Mouse (Mus musculus) heart, embryonic 12.5 days (tissue): ENCODE results near the gene Optn. TPM values are rescaled to one million over a fixed set of nuclear protein-coding genes. Genes with fewer than 3 reads are reported as not detected.

Experiments
- ATAC-seq: fragments of 200-750 bp; cut with Nextera tagmentation; 2 replicates; pipeline ENCODE4 v1.8.0; 2017; ENCODE audit warnings: moderate TSS enrichment, moderate library complexity; ENCODE audit not compliant: insufficient number of reproducible peaks, low FRiP score
- H3K27ac ChIP-seq: fragments of 300-500 bp; sonication (generic); 2 replicates; pipeline ENCODE4 v1.5.1; 2016; ENCODE audit warnings: mild to moderate bottlenecking, moderate library complexity; ENCODE audit not compliant: poor library complexity, severe bottlenecking
- H3K27me3 ChIP-seq: fragments of 300-500 bp; sonication (generic); replicated peaks from 2 replicates; pipeline ENCODE4 v1.6.1; 2016; ENCODE audit warnings: mild to moderate bottlenecking, moderate library complexity
- H3K36me3 ChIP-seq: fragments of 300-500 bp; sonication (generic); 2 replicates; pipeline ENCODE4 v1.6.1; 2016; ENCODE audit warnings: mild to moderate bottlenecking, moderate library complexity
- H3K4me1 ChIP-seq: fragments of 300-500 bp; sonication (generic); replicated peaks from 2 replicates; pipeline ENCODE4 v1.6.1; 2016; ENCODE audit warnings: mild to moderate bottlenecking
- H3K4me2 ChIP-seq: fragments of 300-500 bp; sonication (generic); 2 replicates; pipeline ENCODE4 v1.6.1; 2016; ENCODE audit warnings: mild to moderate bottlenecking, moderate library complexity
- H3K4me3 ChIP-seq: fragments of 300-500 bp; sonication (generic); 2 replicates; pipeline ENCODE4 v1.5.1; 2016; ENCODE audit warnings: mild to moderate bottlenecking
- H3K9ac ChIP-seq: fragments of 300-500 bp; sonication (generic); 2 replicates; pipeline ENCODE4 v1.6.1; 2016; ENCODE audit warnings: mild to moderate bottlenecking, moderate library complexity
- H3K9me3 ChIP-seq: fragments of 300-500 bp; sonication (generic); replicated peaks from 2 replicates; pipeline ENCODE4 v1.6.1; 2016; ENCODE audit warnings: mild to moderate bottlenecking, moderate library complexity
- WGBS: fragments of 180-500 bp; shearing (Covaris S2); methylation state at CpG from one replicate; pipeline ENCODE4 v1.1.7; 2016; 5-methylcytosine and 5-hydroxymethylcytosine counted together
- polyA plus RNA-seq: library from polyadenylated mRNA; unstranded; fragments of >200 nt; fragmentation: Nextera tagmentation; extraction: Ambion mirVana; gene quantifications from 2 replicates; pipeline ENCODE4 v1.2.1, GENCODE M21; 2016

Optn gene
- polyA plus RNA-seq, 1 experiment from 2014 or later, result 17.5 TPM

DNA sequence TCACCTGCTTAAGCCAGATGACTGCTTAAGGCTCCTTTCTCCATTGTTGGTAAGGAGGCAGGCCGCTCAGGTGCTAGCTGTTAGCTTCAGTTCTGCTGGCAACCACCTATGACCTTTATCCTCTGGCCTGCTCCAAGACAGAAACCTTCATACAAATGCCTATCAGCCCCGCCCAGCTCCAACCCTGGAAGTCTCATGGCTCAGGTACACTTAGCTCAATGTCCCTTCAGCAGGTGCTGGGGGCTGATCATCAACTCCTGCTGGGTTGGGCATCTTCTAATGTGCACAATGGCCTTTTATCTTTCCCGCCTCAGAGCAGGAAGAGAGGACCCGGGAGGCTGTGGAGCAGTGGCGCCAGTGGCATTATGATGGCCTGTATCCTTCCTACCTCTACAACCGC, 78.9 kb downstream of the Optn start:
- 71% methylated on average over 6 of the region's 6 CpGs for WGBS
- no peak for ATAC-seq

DNA sequence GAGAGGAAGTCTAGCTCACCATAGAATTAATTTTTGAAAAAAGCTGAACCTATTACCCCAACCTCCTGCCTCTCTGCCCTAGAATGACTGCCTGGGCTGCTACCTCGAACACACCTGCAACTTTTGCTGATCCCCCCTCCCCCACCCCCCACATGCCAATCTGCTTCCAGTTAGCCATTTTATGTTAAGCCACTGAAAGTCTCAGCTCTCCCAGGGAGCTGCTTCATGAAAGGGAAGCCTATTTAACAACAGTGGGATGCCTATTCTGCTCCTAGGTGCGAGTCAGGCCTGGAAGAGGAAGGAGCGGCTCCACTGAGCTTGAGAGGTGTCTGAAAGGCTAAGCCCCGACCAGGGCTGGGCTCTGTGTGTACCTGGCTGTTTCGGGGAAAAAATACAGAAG, 79.9 kb downstream of the Optn start:
- H3K27ac ChIP-seq, result no peak overlapping the region
- H3K4me1 ChIP-seq, result no peaks in the 10 kb centered on the region
- H3K9me3 ChIP-seq, result no peaks in the 10 kb centered on the region
- no peaks in the 10 kb centered on the region for H3K36me3 ChIP-seq
- H3K4me3 ChIP-seq, result no peak overlapping the region
- no peak for ATAC-seq
- 26% methylated on average over 5 of the region's 5 CpGs for WGBS
- H3K4me2 ChIP-seq, result no peak overlapping the region
- H3K27me3 ChIP-seq, result no peaks in the 10 kb centered on the region
- H3K9ac ChIP-seq, result no peak overlapping the region

More for the DNA sequence above, 78.9 kb downstream of the Optn start:
- H3K4me3 ChIP-seq, result no peak overlapping the region
- no peaks in the 10 kb centered on the region for H3K4me1 ChIP-seq
- H3K4me2 ChIP-seq, result no peak overlapping the region
- no peak overlapping the region for H3K27ac ChIP-seq
- H3K27me3 ChIP-seq, result no peaks in the 10 kb centered on the region
- no peak overlapping the region for H3K9ac ChIP-seq
- H3K36me3 ChIP-seq, result no peaks in the 10 kb centered on the region; the same call in 1 of the 2 replicates
- no peaks in the 10 kb centered on the region for H3K9me3 ChIP-seq

DNA sequence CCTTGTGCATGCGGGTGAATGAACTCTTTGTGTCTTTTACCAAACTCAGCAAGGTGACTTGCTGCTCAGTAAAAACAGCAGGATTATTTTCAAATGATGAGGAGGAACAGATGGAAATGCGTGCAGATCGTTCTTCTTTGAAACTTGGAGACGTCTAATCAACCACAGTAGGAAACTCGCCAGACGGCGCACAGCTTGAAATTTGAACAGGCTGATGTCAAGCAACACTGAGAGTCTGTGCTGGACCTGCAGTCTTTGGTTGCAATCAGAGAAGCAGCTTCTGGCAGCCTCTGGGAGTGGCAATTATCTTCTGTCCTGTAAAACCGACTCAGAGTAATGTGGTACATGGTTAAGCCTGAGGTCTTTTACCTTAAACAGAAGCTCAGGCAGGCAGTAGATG, 85.8 kb downstream of the Optn start:
- Histone ChIP-seq H3K4me3 (no peak overlapping the region), H3K36me3 (no peaks in the 10 kb centered on the region), H3K27me3 (0 out of 2 replicates have a peak, but pooled peaks cover 3% of the 10 kb centered on the region), H3K9ac (no peak overlapping the region), H3K4me1 (0 out of 2 replicates have a peak, but pooled peaks cover 8% of the 10 kb centered on the region), H3K4me2 (no peak overlapping the region), H3K9me3 (no peaks in the 10 kb centered on the region), H3K27ac (no peak overlapping the region)
- no peak for ATAC-seq
- WGBS, result 20% methylated on average over 8 of the region's 8 CpGs

DNA sequence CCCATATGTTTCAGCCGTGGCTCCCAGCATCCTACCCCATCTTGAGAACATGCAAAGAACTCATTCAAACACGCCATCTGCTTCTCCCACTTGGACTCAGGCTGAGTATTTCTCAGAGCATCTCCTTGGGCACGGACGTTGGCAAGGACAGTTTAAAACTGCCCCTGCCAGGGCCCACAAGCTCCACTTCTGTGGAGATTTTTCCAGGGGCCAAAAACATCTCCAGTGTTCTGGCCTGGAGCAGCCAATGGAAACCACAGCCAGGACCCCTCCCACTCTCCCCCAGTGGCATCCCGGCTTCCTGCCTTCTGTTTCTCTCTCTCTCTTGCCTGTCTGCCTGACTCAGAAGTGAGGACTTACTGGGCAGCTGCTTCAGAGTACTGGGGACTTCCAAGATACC, 88.0 kb downstream of the Optn start, which contains the start of gene Ucma:
Gene Ucma, plus strand, starts transcription at position 316 of the 400 bp plus-strand sequence.
- ATAC-seq, result no peak
- Histone ChIP-seq H3K9ac (no peak within 1 kb of the TSS), H3K27ac (no peak within 1 kb of the TSS), H3K27me3 (0 out of 2 replicates have a peak, but pooled peaks cover 3% of the 10 kb centered on the region), H3K4me1 (0 out of 2 replicates have a peak, but pooled peaks cover 8% of the 10 kb centered on the region), H3K4me3 (no peak within 1 kb of the TSS), H3K36me3 (no peaks in the 10 kb centered on the region), H3K9me3 (no peaks in the 10 kb centered on the region), H3K4me2 (no peak within 1 kb of the TSS)
- WGBS, result 63% methylated on average over 5 of the region's 5 CpGs

Other genes with a start within 250 kb of the Optn start
- 58.4 and 61.0 TPM in 2 replicates for gene Sephs1, start 182.5 kb downstream of the Optn start, polyA plus RNA-seq
- gene Phyh, start 145.0 kb downstream of the Optn start, polyA plus RNA-seq, result 132 and 140 TPM in 2 replicates
- not detected in 2 replicates for gene Ucma, start 87.9 kb downstream of the Optn start, polyA plus RNA-seq
- 23.8 and 24.2 TPM in 2 replicates for gene Mcm10, start 51.3 kb downstream of the Optn start, polyA plus RNA-seq
- gene Ccdc3, start 73.7 kb upstream of the Optn start, polyA plus RNA-seq, result 14.2 and 16.2 TPM in 2 replicates